Comparison of ENCODE assay signal across 8 mouse cellular contexts in the genomic region with DNA sequence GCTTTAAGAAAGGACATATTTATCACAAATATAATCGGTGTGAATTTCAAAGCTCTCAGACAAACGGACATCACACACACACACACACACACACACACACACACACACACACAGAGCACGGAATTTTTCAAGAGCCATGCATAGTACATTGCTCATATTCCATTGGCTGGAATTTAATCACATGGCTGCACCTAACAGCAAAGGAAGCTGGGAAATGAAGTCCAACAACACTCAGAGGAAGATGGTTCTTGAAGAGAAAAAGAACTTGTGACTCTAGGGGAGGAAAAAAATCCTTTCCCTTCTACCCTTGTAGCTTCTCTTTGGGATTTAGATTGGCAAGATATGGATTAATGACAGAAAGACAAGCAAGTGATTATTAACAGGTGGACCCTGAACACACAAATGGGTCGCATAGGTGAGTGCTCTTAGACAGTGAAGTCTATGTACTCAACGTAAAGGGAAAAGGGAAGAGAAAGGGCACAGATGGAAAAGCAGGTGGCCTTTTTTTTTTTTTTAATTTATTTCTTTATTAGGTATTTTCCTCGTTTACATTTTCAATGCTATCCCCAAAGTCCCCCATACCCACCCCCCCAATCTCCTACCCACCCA. TPM values are rescaled to one million over a fixed set of nuclear protein-coding genes. Genes with fewer than 3 reads are reported as not detected.
A peak's percentile ranks its signal among the peaks of the same experiment; 100 is the strongest.
DNase-seq lines count a peak whose midpoint lies in the region; ATAC-seq and TF ChIP-seq lines count a peak whose summit lies in the region.

No protein-coding gene starts in this region.

- no peak for TF ChIP-seq CTCF in hindbrain, postnatal 0 days (IDR thresholded peaks at IDR 0.05; ENCODE audit: low read depth)
- no peak for TF ChIP-seq CTCF in midbrain, postnatal 0 days (IDR thresholded peaks at IDR 0.05)

- H3K27me3 ChIP-seq in hindbrain, postnatal 0 days (ENCODE audit: insufficient read depth, low read length) = no peaks in the 10 kb centered on the region
- no peaks in the 10 kb centered on the region for H3K27me3 ChIP-seq in midbrain, postnatal 0 days (ENCODE audit: insufficient read depth, low read length)

- H3K9me3 ChIP-seq in hindbrain, postnatal 0 days (ENCODE audit: low read length) = no peaks in the 10 kb centered on the region
- H3K9me3 ChIP-seq in midbrain, postnatal 0 days (ENCODE audit: low read length) = no peaks in the 10 kb centered on the region

- ATAC-seq in hindbrain, postnatal 0 days = peak; percentile 90
- ATAC-seq in midbrain, postnatal 0 days (ENCODE audit: low FRiP score) = peak; percentile 89

- no peaks in the 10 kb centered on the region for H3K36me3 ChIP-seq in hindbrain, postnatal 0 days (ENCODE audit: insufficient read depth, low read length)
- no peaks in the 10 kb centered on the region for H3K36me3 ChIP-seq in midbrain, postnatal 0 days (ENCODE audit: insufficient read depth, low read length)

- no peak overlapping the region for H3K9ac ChIP-seq in hindbrain, postnatal 0 days (replicated peaks; ENCODE audit: low read length)
- H3K9ac ChIP-seq in midbrain, postnatal 0 days (replicated peaks; ENCODE audit: low read length, poor library complexity, severe bottlenecking) = no peak overlapping the region

- peak overlapping the region; percentile 6; the same call in 1 of the 2 replicates for H3K4me3 ChIP-seq in hindbrain, postnatal 0 days (ENCODE audit: low read length)
- no peak overlapping the region for H3K4me3 ChIP-seq in midbrain, postnatal 0 days (ENCODE audit: low read depth, low read length)

- H3K4me1 ChIP-seq in hindbrain, postnatal 0 days (ENCODE audit: insufficient read depth, low read length) = 0 out of 2 replicates have a peak, but pooled peaks cover 10% of the 10 kb centered on the region
- no peaks in the 10 kb centered on the region for H3K4me1 ChIP-seq in midbrain, postnatal 0 days (ENCODE audit: insufficient read depth, low read length)

- 0 out of 2 replicates have a peak overlapping the region, but pooled peaks have one; percentile 58 for H3K27ac ChIP-seq in hindbrain, postnatal 0 days
- no peak overlapping the region for H3K27ac ChIP-seq in midbrain, postnatal 0 days (ENCODE audit: low read depth, low read length)

- peak; percentile 26 for DNase-seq in kidney, adult 9 months
- no peak for DNase-seq in kidney, adult 8-10 months
- DNase-seq in embryo, embryonic 11 days = peak; percentile 66
- peak; percentile 72 for DNase-seq in hindbrain, postnatal 0 days (ENCODE audit: low spot score)
- DNase-seq in midbrain, postnatal 0 days (ENCODE audit: low spot score) = peak; percentile 70
- no peak for DNase-seq in thymus, postnatal 25 days
- DNase-seq in cerebellum, adult 11 months = no peak
- no peak for DNase-seq in thymus, adult 18-20 months

- peak overlapping the region; percentile 40; the same call in 1 of the 2 replicates for H3K4me2 ChIP-seq in hindbrain, postnatal 0 days (ENCODE audit: low read depth, low read length)
- peak overlapping the region; percentile 29 for H3K4me2 ChIP-seq in midbrain, postnatal 0 days (ENCODE audit: low read depth, low read length, poor library complexity, severe bottlenecking)

- WGBS in hindbrain, postnatal 0 days = 48% methylated on average over 6 of the region's 6 CpGs
- WGBS in midbrain, postnatal 0 days = 52% methylated on average over 6 of the region's 6 CpGs

RNA-seq across cellular contexts. Expression of gene Nppc, which starts 35.5 kb away (rescaled TPM):
- 13.5 and 14.6 TPM in 2 replicates for total RNA-seq in hindbrain, postnatal 0 days (2014; rRNA removed)
- polyA plus RNA-seq in hindbrain, postnatal 0 days (2015; fragmentation: Nextera tagmentation; extraction: Ambion mirVana) = 22.7 and 27.7 TPM in 2 replicates
- 6.3 and 6.6 TPM in 2 replicates for total RNA-seq in midbrain, postnatal 0 days (2014; rRNA removed)
- polyA plus RNA-seq in midbrain, postnatal 0 days (2015; fragmentation: Nextera tagmentation; extraction: Ambion mirVana) = 4.3 and 6.5 TPM in 2 replicates

RNA-seq across cellular contexts. Expression of gene Cops7b, which starts 52.2 kb away (rescaled TPM):
- 33.6 and 47.0 TPM in 2 replicates for total RNA-seq in hindbrain, postnatal 0 days (2014; rRNA removed)
- polyA plus RNA-seq in hindbrain, postnatal 0 days (2015; fragmentation: Nextera tagmentation; extraction: Ambion mirVana) = 44.7 and 48.3 TPM in 2 replicates
- 39.0 and 42.1 TPM in 2 replicates for total RNA-seq in midbrain, postnatal 0 days (2014; rRNA removed)
- 53.4 and 56.2 TPM in 2 replicates for polyA plus RNA-seq in midbrain, postnatal 0 days (2015; fragmentation: Nextera tagmentation; extraction: Ambion mirVana)

RNA-seq across cellular contexts. Expression of gene Pde6d, which starts 52.4 kb away (rescaled TPM):
- 36.6 and 39.1 TPM in 2 replicates for total RNA-seq in hindbrain, postnatal 0 days (2014; rRNA removed)
- polyA plus RNA-seq in hindbrain, postnatal 0 days (2015; fragmentation: Nextera tagmentation; extraction: Ambion mirVana) = 112 and 121 TPM in 2 replicates
- 48.1 and 54.8 TPM in 2 replicates for total RNA-seq in midbrain, postnatal 0 days (2014; rRNA removed)
- polyA plus RNA-seq in midbrain, postnatal 0 days (2015; fragmentation: Nextera tagmentation; extraction: Ambion mirVana) = 116 and 124 TPM in 2 replicates

Comparison
In these comparisons a context has a peak if more than half of its experiments do, and no peak if none do; other contexts are left out.
1. DNase-seq: peak in kidney, adult 9 months (single experiment), embryo, embryonic 11 days (single experiment), hindbrain, postnatal 0 days (single experiment) and midbrain, postnatal 0 days (single experiment); none in kidney, adult 8-10 months (0 of 2), thymus, postnatal 25 days (single experiment), cerebellum, adult 11 months (single experiment) and thymus, adult 18-20 months (0 of 2).